Mouse (Mus musculus) ovary, postnatal 36 days (tissue): ENCODE results near the gene Pkp2.
"Not testable (repeated sequence)": the region's sequence is repeated elsewhere in the genome, so short reads cannot be mapped to it uniquely, and the experiment has no call there.

ENCODE experiments used
- DNase-seq: peaks from one replicate; pipeline ENCODE4 v3.0.0; 2022; ENCODE audit warnings: low spot score, mixed read lengths

The Pkp2 gene

GRCm38 (mm10) chr16:16213079-16213760 is at the start of gene Pkp2:
Gene Pkp2 (plus strand): TSS chr16:16213318.
- peak; percentile 78 for DNase-seq

- no peak for DNase-seq
Observed at GRCm38 (mm10) chr16:16197374-16197773, 15.7 kb upstream of the Pkp2 start.

GRCm38 (mm10) chr16:16201991-16202390 is 11.1 kb upstream of the Pkp2 start:
- peak; percentile 31 for DNase-seq

GRCm38 (mm10) chr16:16204648-16205047 is 8.5 kb upstream of the Pkp2 start:
- DNase-seq: no peak

GRCm38 (mm10) chr16:16212723-16213078 is 417 bp upstream of the Pkp2 start:
- no peak for DNase-seq

- no peak for DNase-seq
Observed at GRCm38 (mm10) chr16:16213761-16214305, 715 bp downstream of the Pkp2 start.

- no peak for DNase-seq
Observed at GRCm38 (mm10) chr16:16215645-16216387, 2.7 kb downstream of the Pkp2 start.

- no peak for DNase-seq
Observed at GRCm38 (mm10) chr16:16216934-16217333, 3.8 kb downstream of the Pkp2 start.

- DNase-seq: no peak
Observed at GRCm38 (mm10) chr16:16219835-16220234, 6.7 kb downstream of the Pkp2 start.

- no peak for DNase-seq
Observed at GRCm38 (mm10) chr16:16222651-16223050, 9.5 kb downstream of the Pkp2 start.

- peak; percentile 15 for DNase-seq
Observed at GRCm38 (mm10) chr16:16224506-16224924, 11.4 kb downstream of the Pkp2 start.

- no peak for DNase-seq
Observed at GRCm38 (mm10) chr16:16225828-16226227, 12.7 kb downstream of the Pkp2 start.

GRCm38 (mm10) chr16:16230439-16230838 is 17.3 kb downstream of the Pkp2 start:
- DNase-seq: no peak

GRCm38 (mm10) chr16:16233919-16234318 is 20.8 kb downstream of the Pkp2 start:
- no peak for DNase-seq

- not testable (repeated sequence) for DNase-seq
Observed at GRCm38 (mm10) chr16:16236681-16237080, 23.6 kb downstream of the Pkp2 start.

GRCm38 (mm10) chr16:16238356-16238755 is 25.2 kb downstream of the Pkp2 start:
- no peak for DNase-seq

- DNase-seq: no peak
Observed at GRCm38 (mm10) chr16:16244711-16245110, 31.6 kb downstream of the Pkp2 start.

- DNase-seq: no peak
Observed at GRCm38 (mm10) chr16:16250470-16250869, 37.4 kb downstream of the Pkp2 start.

- peak; percentile 5 for DNase-seq
Observed at GRCm38 (mm10) chr16:16253326-16254074, 40.4 kb downstream of the Pkp2 start.

GRCm38 (mm10) chr16:16255217-16255616 is 42.1 kb downstream of the Pkp2 start:
- DNase-seq: no peak

- DNase-seq: no peak
Observed at GRCm38 (mm10) chr16:16255874-16256273, 42.8 kb downstream of the Pkp2 start.

GRCm38 (mm10) chr16:16256672-16257071 is 43.6 kb downstream of the Pkp2 start:
- no peak for DNase-seq

GRCm38 (mm10) chr16:16260882-16261281 is 47.8 kb downstream of the Pkp2 start:
- no peak for DNase-seq
